Mouse (Mus musculus) lung, adult 2 months (tissue): Measurements from ENCODE around the gene Cyb5r1. TPM values are rescaled to one million over a fixed set of nuclear protein-coding genes. Genes with fewer than 3 reads are reported as not detected.
A peak's percentile ranks its signal among the peaks of the same experiment; 100 is the strongest.

Experiments
- DNase-seq: peaks from one replicate; pipeline ENCODE4 v3.0.0; 2022
- H3K4me1 ChIP-seq: fragments of 200-500 bp; 2 replicates; pipeline ENCODE4 v1.6.1; 2011; ENCODE audit warnings: low read length; ENCODE audit not compliant: control insufficient read depth, insufficient read depth
- H3K4me3 ChIP-seq: fragments of 200-500 bp; replicated peaks from 2 replicates; pipeline ENCODE3; 2011; ENCODE audit warnings: low read depth, mild to moderate bottlenecking, control low read depth, low read length; ENCODE audit errors: extremely low read depth
- CTCF ChIP-seq: fragments of 200-500 bp; IDR thresholded peaks from 2 replicates; pipeline ENCODE4 v1.5.1; 2011; ENCODE audit warnings: mild to moderate bottlenecking, low read length, control low read depth; ENCODE audit not compliant: insufficient read depth
- POLR2A ChIP-seq: fragments of 200-500 bp; IDR thresholded peaks from 2 replicates; pipeline ENCODE4 v1.6.1; 2011; ENCODE audit warnings: low read depth, mild to moderate bottlenecking, control low read depth, low read length, borderline replicate concordance; ENCODE audit errors: extremely low read depth
- WGBS: fragments of 180-500 bp; shearing (Covaris S2); methylation state at CpG from one replicate; pipeline ENCODE4 v1.1.7; 2018; 5-methylcytosine and 5-hydroxymethylcytosine counted together
- polyA plus RNA-seq: library from polyadenylated mRNA; depleted of rRNA; stranded (reverse); fragments of >200 nt; gene quantifications from 2 replicates; pipeline ENCODE4 v1.2.3, GENCODE M21; 2012

Cyb5r1 gene
- polyA plus RNA-seq, 1 experiment: 59.5 TPM

DNA sequence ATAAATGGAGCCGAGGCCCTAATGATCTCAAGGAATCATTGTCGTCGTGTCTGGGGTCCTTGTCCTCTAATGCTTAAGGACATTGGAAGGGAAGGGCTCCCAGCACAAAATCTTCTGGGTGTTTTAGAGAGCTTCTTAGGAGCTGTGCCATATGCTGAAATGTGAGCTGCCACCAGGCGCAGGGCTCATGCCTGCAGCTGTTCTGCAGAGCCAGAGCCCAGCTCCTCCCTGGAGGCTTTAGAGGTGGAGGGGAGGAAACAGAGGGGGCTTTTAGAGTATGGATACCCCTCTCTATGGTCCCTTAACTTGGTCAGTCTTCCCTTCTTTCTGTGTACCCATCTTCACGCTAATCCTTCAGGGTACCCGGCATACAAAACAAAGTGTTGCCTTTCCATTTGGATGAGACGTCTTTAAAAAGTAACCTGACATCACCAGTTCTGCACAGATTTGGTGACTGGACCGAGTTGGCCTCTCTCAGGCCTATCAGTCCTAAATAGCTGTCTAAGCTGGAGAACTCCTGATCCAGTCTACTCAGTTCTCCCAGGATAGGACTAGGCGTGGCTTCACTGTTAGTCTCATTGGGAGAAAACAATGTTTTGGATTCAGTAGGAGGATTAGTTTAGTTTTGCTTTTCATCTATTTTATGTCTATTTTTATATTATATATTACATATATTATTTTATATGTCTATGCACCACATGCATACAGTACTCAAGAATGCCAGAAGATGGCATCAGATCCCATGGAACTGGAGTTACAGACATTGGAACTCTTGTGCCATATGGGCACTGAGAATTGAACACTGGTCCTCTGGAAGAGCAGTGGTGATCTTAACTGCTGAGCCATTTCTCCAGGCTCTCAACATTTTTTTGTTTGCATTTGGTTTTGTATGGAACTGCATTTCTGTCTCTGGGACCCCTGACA, 6.6 kb downstream of the Cyb5r1 start:
- 90% methylated on average over 9 of the region's 9 CpGs for WGBS
- TF ChIP-seq POLR2A (no peak), CTCF (no peak)
- H3K4me3 ChIP-seq: no peak overlapping the region
- peaks cover 7% of the 10 kb centered on the region; the same call in 1 of the 2 replicates for H3K4me1 ChIP-seq
- no peak for DNase-seq

DNA sequence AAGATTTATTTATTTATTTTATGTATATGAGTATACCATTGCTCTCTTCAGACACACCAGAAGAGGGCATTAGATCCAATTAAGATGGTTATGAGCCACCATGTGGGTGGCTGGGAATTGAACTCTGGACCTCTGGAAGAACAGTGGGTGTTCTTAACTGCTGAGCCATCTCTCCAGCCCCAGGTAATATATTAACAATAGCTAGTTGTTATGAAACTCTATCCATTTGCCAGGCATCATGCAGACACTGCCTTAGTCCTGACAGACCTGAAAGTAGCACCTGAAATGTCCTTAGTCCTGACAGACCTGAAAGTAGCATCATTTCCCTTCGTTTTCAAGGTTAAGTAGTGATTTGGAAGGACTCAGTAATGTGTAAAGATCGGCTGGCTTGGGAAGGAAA, 8.7 kb downstream of the Cyb5r1 start:
- Histone ChIP-seq H3K4me1 (peaks cover 13% of the 10 kb centered on the region), H3K4me3 (no peak overlapping the region)
- no peak for DNase-seq
- TF ChIP-seq CTCF (no peak), POLR2A (no peak)
- WGBS: 50% methylated on average over 2 of the region's 2 CpGs

DNA sequence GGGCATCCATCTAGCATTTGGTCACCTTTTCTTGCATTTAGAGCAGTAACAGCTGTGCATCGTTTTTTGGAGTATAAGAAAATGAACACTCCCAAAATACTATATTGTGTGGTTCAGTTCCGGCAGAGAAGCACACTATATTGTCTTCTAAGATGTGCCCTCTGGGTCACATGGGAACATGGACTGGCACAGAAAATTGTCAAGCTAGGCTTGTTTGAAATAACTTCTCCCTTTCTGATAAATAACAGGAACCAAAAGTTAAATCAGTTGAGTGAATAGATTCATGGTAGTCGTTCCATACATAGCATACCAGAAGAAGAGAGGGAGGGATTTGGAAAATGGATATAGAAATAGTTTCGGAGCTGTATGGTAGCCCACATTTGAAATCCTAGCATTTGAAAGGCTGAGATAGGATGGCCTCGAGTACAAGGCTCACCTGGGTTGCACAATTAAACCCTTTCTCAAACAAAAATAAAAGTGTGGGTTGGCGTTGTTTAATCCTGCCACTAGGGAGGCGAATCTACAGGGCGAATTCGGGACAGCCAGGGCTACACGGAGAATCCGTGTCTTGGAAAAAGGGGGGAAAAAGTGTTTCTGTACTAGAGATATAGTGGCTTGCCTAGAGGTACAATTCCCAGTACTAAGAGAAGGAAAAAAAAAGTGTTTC, 9.3 kb downstream of the Cyb5r1 start:
- Histone ChIP-seq H3K4me3 (peak overlapping the region; percentile 54), H3K4me1 (peaks cover 19% of the 10 kb centered on the region)
- 0 out of 2 replicates have a peak, but pooled peaks have one; percentile 14 for TF ChIP-seq CTCF
- TF ChIP-seq POLR2A: no peak
- 11% methylated on average over 11 of the region's 11 CpGs for WGBS
- DNase-seq: no peak

DNA sequence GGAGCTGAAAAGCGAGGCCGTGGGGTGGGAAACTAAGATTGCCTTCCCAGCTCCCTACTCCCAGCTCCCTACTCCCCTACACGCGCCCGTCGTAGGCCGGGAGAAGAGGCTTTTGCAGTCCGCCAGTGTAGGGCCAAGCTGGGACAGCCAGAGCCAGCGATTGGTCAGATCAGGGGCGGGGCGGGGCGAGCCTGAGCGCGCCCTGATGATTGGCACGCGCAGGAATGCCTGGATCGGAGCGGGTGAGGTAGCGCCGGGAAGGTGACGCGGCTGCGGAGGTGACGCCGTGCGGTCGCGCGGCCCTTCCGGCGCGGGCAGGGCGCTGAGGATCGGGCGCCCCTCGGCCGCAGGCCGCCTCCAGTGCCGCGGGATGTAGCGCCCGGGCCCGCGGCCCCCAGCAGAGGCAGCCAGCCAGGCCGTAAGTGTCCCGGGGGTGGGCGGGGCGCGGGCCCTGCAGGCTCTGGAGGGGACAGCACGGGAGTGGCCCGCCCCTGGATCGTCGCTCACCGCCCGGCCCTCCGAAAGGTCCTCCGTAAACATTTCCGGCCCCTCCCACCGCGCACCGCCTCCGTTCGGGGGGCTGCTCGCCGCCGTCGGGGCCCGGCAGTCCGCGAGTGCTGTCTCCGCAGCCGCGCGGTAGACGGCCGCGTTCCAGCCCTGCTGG, 9.9 kb downstream of the Cyb5r1 start, which contains the start of gene Adipor1:
Adipor1 (plus strand) TSS at position 211 of the 664 bp plus-strand sequence.
- DNase-seq: peak; percentile 95
- peaks cover 25% of the 10 kb centered on the region for H3K4me1 ChIP-seq
- WGBS: under 1% methylated on average over 76 of the region's 77 CpGs
- peak; percentile 69; the same call in 1 of the 2 replicates for TF ChIP-seq POLR2A
- TF ChIP-seq CTCF: no peak
- peak within 1 kb of the TSS; percentile 78 for H3K4me3 ChIP-seq

DNA sequence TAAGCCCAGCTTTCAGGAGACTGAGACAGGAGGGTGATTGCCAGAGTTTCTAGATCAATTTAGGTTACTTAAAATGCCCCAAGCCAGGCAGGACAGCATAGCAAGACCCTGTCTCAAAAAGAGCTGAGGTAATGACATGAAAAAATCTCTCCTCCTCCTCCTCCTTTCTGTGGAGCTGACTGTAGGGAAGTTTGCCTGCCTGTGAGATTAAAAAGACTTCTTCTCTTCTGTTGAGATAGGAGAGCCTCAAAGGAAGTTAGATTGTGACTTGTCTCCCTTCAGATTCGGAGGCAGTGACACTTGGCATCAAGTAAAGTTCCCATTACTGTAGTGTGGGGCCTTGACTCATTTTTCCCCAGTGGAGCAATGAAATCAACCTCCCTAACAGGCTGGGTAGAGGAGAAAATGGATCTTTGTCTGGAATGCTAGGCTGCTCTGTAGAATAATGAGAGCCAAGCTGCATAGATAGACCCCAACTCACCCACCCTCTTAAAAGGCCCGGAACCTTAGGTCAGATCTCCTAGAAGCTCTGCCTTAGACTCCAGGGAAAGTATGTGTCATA, 13.1 kb downstream of the Cyb5r1 start:
- TF ChIP-seq CTCF (no peak), POLR2A (no peak)
- peaks cover 34% of the 10 kb centered on the region for H3K4me1 ChIP-seq
- WGBS: 37% methylated on average over 2 of the region's 2 CpGs
- no peak overlapping the region for H3K4me3 ChIP-seq
- DNase-seq: no peak

DNA sequence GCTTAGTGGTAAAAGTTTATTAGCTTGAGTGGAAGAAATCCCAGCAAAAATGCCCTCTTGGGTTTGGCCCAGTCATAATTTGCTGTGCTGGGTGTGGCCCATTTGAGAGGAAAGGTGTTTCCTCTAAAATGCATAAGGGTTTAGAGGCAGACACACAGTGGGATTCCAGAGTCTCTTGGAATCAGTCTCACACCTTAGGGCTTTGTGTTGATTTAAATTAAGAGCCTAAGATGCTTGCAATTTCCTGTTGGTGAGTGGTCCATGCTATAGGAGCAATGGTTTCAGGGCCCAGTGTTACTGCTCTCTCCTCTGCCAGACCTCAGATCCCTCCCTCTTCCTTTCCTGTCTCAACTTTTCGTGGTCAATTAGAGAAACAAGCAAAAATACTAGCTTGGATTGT, 13.8 kb downstream of the Cyb5r1 start:
- TF ChIP-seq CTCF (no peak), POLR2A (no peak)
- H3K4me3 ChIP-seq: no peak overlapping the region
- 8% methylated on average over 1 of the region's 1 CpGs for WGBS
- DNase-seq: no peak
- H3K4me1 ChIP-seq: peaks cover 34% of the 10 kb centered on the region

DNA sequence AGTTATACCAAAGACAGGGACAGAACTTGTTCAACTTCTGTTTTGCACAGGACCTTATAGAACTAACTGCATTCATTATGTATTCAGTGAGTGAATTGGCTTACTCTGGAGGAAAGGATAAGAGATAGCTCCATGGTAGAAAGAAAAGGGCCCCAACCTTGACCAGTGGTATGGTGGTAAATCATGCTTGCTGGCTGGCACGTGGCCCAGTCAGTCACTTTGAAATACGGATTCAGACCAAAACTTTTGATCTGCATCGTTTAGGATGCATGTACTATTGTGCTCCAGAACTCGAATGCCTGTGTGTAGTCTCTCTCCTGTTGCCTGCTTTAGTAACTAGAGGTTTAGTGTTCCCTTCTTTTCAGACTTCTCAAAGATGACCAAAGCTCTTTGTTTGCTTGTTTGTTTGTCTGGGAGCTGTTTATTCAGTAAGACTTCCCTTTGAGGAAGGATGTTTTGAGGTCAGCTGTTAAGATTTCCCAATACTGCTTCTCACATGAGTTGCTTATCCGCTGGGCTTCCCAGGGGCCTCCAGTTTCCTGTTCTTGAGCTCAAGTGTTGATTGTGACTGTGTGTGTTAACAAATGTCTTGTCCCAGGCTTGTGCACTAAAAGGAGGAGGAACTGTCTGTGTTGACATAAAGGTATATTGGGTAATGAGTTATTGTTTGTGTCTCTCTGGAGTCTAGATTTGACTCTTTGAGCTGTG, 14.5 kb downstream of the Cyb5r1 start:
- no peak for DNase-seq

DNA sequence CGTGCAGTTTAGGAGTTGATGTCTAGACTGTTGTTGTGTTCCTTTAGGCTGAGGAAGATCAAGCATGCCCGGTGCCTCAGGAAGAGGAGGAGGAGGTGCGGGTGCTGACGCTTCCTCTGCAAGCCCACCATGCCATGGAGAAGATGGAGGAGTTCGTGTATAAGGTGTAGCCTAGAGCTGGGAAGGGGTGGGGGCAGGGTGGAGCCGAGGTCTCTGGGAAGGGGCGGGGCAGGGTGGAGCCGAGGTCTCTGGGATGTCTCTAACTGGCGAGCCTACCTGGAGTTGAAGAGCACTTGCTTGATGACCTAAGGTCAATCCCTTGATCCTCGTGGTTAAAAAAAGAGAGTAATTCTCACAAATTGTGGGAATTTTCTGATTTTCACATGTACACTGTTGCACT, 18.6 kb downstream of the Cyb5r1 start:
- Histone ChIP-seq H3K4me1 (peaks cover 22% of the 10 kb centered on the region), H3K4me3 (no peak overlapping the region)
- TF ChIP-seq CTCF (no peak), POLR2A (no peak)
- no peak for DNase-seq
- WGBS: 68% methylated on average over 10 of the region's 10 CpGs

More for the DNA sequence above, 14.5 kb downstream of the Cyb5r1 start:
- peaks cover 32% of the 10 kb centered on the region for H3K4me1 ChIP-seq
- no peak for TF ChIP-seq POLR2A
- TF ChIP-seq CTCF: no peak
- WGBS: 12% methylated on average over 5 of the region's 5 CpGs
- no peak overlapping the region for H3K4me3 ChIP-seq
